Mouse (Mus musculus): ENCODE measurements around the gene C1qtnf9.

Gene C1qtnf9

DNA sequence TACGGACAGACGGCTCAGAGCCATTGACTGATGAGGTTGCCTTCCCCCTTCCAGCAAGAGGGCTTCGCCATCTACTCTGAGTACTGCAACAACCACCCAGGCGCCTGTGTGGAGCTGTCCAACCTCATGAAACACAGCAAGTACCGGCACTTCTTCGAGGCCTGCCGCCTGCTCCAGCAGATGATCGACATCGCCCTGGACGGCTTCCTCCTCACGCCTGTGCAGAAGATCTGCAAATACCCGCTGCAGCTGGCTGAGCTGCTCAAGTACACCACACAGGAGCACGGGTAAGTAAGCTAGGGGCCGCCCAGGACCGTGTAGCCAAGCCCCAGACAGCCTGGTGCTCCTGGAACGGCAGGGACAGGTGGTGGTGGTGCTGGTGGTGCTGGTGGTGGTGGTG is 16.4 kb upstream of the C1qtnf9 start:
- no peak for DNase-seq (ENCODE audit: low spot score in 2 of 2)

- no peak for DNase-seq (ENCODE audit: low spot score in 2 of 2)
These were observed 14.8 kb upstream of the C1qtnf9 start for GRCm38 (mm10) chr14:60752892-60753800.

- no peak for DNase-seq (ENCODE audit: low spot score in 2 of 2)
These were observed 14.2 kb upstream of the C1qtnf9 start for GRCm38 (mm10) chr14:60753801-60754126.

GRCm38 (mm10) chr14:60754656-60755055 is 13.3 kb upstream of the C1qtnf9 start:
- no peak for DNase-seq (ENCODE audit: low spot score in 2 of 2)

GRCm38 (mm10) chr14:60756271-60756670 is 11.7 kb upstream of the C1qtnf9 start:
- no peak for DNase-seq (ENCODE audit: low spot score in 2 of 2)

DNA sequence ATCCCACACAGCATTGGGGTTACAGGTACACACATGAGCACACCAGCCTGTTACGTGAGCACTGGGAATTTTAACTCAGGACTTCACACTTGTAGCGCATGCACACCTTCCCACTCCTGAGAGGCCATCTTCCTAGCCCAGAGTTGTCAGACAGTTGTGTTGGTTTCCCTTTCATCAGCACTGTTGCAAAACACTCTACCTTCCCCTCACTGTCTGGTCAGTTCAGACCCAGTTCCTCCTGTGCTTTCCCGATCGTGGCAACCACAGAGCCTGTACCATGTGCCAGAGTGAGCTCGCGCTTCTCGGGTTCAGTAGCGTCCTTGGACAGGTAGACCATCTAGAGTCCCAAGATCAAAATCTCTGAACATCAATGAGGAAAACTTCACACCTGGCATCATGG is 10.7 kb upstream of the C1qtnf9 start:
- no peak for DNase-seq (ENCODE audit: low spot score in 2 of 2)

GRCm38 (mm10) chr14:60757722-60758121 is 10.2 kb upstream of the C1qtnf9 start:
- no peak for DNase-seq (ENCODE audit: low spot score in 2 of 2)

DNA sequence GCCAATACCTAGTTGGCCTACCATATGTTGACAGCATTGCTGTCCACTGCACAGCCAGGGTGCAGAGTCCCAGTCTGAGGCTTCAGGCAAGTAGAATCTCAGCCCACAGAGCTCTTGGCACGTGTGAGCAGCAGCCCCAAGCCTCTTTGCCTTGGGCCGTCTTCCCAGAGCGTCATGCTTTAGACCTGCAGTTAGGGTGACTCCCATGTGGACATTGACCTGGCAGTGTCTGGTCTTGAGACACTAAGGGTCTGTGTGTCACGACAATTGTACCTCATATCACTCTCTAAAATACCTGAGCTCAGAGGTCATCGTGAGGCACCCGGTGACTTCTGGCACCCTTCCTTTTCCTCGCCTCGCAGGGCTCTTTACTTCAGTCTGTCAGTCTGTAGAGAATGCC is 8.8 kb upstream of the C1qtnf9 start:
- DNase-seq (ENCODE audit: low spot score in 2 of 2) = no peak

DNA sequence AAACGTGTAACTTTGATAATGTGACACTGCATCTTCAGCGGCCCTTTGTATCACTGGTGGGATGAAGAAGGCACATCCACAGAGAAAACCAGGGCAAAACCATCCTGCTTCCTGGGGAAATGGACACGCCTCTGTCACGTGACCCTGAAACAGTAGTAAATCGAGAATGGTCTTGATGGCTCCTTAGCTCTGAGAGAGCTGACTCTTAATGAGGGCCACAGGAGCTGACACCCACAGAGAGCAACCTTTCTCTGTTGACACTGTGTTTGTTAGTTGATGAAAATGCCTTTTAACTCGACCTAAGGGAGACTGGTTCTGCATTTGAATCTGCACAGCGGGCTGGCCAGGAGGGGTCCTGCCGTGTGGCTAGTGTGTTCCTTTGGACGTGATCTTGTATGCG is 6.1 kb upstream of the C1qtnf9 start:
- DNase-seq (ENCODE audit: low spot score in 2 of 2) = no peak

DNA sequence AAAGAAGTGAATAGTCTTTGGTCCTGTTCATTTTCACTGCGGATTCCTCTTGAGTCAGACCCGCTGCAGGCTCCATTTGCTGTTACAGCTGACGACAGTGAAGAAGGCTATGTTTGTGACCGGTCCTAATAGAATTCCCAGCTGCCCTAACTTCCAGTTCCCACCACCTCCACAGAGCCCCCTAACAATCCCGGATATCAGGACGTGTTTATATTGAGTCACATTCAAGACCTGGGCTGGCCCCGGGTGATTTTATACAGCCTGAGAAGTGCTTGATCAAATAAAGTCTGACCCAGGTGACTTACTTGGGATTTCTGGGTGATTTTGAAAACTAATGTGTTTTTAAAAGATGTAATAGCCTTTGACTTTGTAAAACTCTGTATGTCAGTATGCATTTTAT is 5.2 kb upstream of the C1qtnf9 start:
- DNase-seq (ENCODE audit: low spot score in 2 of 2) = no peak

DNA sequence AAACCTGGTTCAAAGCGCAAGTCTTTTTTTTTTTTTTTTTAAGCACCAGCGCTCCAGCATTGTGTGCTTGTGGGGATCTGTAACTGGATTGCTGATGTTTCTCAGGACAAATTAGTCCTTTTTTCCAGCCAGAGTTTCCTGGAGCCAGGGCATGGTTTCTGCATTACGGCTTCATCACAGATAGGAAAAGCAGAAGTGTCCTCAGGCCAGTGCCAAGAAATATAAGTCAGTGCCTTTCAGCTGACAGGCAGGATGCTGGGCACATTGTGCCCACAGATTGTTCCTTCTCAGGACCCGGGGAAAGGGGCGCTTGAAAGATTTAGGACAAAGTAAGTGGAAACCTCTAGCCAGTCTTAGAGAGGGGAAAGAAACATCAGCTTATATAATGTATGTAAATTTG is 4.2 kb upstream of the C1qtnf9 start:
- DNase-seq (ENCODE audit: low spot score in 2 of 2) = no peak

DNA sequence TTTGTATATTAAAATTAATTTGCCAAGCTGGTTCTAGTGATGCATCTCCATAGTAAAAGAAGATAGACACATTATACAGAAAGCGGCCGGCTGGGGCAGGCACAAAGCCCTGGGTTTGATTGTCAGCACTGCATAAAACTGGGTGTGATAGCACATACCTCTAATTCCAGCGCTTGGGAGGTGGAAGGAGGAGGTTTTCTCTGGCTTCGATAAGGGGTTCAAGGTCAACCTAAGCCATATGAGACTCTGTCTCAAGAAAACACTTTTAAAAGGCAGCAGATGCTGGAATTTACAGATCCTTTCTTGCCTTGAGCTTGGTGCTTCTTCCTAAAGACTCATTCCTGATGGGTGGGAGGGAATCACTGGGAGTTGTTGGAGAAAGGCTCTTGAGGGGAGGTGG is 3.4 kb upstream of the C1qtnf9 start:
- DNase-seq (ENCODE audit: low spot score in 2 of 2) = no peak

- DNase-seq (ENCODE audit: low spot score in 2 of 2) = no peak
These were observed 2.9 kb upstream of the C1qtnf9 start for GRCm38 (mm10) chr14:60765025-60765424.

DNA sequence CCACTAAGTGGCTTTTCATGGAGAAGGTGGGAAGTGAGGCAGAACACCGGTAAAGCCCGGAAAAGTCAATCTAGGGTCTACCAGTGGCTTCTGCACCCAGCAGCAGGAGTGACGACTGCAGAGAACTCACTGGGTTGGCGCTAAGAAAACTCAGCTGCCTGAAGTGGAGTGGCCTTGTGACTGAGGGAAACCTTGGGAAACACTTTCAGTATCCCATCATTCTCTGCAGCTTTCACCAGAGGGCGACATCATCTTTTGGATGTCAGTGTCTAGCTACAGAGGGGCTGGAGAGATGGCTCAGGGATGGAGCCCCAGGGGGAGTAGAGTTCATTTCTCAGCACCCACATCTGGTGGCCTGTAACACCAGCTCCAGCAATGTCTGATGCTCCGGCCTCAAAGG is 1.4 kb downstream of the C1qtnf9 start:
- no peak for DNase-seq (ENCODE audit: low spot score in 2 of 2)

DNA sequence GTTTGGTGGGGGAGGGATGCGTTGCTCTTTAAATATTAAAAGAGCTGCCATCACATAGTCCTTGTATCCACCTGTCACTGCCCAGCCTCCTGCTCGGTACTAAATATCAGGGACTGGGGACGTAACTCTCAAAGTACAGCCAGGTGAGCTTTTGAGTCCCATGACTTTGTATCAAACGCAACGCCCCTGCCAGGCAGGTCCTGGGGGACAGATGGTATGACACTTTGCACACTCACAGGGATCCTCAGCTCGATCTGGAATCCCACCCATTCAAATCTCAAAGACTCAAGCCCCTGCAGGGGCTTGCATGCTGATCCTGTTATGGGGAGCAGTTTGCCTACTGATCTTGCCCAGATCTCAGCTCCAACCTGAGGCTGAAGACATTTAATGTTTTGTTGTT is 2.7 kb downstream of the C1qtnf9 start:
- no peak for DNase-seq (ENCODE audit: low spot score in 2 of 2)

GRCm38 (mm10) chr14:60771057-60771456 is 3.1 kb downstream of the C1qtnf9 start:
- peak; percentile 62 to 64 for DNase-seq (ENCODE audit: low spot score in 2 of 2)

GRCm38 (mm10) chr14:60773476-60773875 is 5.5 kb downstream of the C1qtnf9 start:
- DNase-seq (ENCODE audit: low spot score in 2 of 2) = no peak

GRCm38 (mm10) chr14:60776521-60776920 is 8.6 kb downstream of the C1qtnf9 start:
- DNase-seq (ENCODE audit: low spot score in 2 of 2) = no peak

GRCm38 (mm10) chr14:60777485-60777919 is 9.6 kb downstream of the C1qtnf9 start:
- DNase-seq (ENCODE audit: low spot score in 2 of 2) = no peak

DNA sequence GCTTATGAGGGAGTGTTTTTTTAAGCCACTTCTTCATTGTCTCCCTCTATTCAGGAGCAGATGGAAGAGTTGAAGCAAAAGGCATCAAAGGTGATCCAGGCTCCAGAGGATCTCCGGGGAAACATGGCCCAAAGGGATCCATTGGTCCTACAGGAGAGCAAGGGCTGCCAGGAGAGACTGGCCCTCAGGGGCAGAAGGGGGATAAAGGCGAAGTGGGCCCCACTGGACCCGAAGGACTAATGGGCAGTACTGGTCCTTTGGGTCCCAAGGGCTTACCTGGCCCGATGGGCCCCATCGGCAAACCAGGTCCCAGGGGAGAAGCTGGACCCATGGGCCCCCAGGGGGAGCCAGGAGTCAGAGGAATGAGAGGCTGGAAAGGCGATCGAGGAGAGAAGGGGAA is 11.3 kb downstream of the C1qtnf9 start:
- DNase-seq (ENCODE audit: low spot score in 2 of 2) = no peak

DNA sequence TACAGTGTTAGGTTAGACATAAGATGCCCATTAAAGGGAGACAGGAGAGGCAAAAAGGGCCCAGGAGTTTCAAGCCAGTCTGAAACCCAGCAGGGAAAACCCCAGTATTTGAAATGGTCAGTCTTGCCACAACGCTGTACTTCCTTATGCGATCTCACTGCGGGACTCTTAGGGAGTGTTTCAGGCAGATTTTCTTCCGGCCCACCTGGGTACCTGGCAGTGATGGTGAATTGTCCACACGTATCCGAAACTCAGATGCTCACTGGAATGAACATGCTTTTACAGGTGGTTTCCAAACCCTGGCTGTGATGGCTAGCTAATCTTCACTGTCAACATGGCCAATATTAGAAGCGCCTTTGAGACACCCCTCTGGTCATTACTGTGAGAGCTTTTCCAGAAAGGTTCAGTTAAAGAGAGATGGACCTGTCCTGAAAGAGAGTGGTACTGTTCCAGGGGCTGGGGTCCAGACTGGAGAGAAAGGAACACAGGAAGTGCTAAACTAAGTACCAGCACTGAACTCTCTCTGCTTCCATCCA is 14.3 kb downstream of the C1qtnf9 start:
- no peak for DNase-seq (ENCODE audit: low spot score in 2 of 2)

DNA sequence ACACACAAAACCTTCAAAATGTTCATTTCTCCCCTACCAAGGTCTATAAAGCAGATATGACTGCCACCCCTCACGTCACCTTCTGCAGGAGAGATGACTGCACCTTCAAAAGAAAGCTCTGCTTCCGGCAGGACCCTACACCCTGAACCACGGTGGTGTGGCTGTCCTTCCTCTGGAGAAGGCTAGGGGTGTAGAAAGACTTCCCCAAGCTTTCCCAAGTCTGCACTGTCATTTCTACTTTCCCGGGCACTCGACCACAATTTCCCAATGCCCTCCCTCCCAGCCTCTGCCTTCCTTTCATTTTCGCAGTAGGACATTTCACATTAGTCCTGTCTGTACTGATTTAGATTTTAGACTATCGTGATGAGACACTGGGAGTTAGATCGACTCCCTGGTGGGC is 15.3 kb downstream of the C1qtnf9 start:
- DNase-seq (ENCODE audit: low spot score in 2 of 2) = no peak

Data from urinary bladder, postnatal 36 days (tissue).